Mouse (Mus musculus): ENCODE results near the gene Gm21987. TPM values are rescaled to one million over a fixed set of nuclear protein-coding genes. Genes with fewer than 3 reads are reported as not detected.
"Not testable (repeated sequence)": the region's sequence is repeated elsewhere in the genome, so short reads cannot be mapped to it uniquely, and the experiment has no call there.

Gm21987 gene
- polyA plus RNA-seq, 1 experiment from 2014 or later: not detected

DNA sequence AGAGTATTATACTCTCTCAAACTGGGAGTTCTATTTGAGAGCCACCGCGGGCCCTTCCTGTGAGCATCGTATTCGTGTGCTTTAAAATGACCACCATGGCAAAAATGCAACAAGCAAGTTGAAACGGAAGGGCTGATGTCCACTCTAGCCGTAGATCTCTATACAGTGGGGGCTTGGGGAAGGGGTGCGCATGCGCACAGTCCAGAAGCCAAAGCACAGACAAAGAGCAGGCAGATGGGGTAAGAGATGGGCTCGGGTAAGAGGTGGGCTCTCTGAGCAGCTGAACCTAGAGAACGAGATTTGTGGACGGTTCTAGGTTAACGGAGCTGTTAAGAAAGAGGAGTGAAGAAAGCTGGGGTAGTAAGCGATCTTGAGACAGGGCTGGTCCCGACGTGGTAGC, 22.5 kb upstream of the Gm21987 start:
- H3K27me3 ChIP-seq (replicated peaks): no peaks in the 10 kb centered on the region
- no peaks in the 10 kb centered on the region for H3K36me3 ChIP-seq
- 81% methylated on average over 15 of the region's 15 CpGs for WGBS (ENCODE audit: insufficient replicate concordance)
- ATAC-seq: no peak
- no peak overlapping the region for H3K4me2 ChIP-seq
- H3K4me1 ChIP-seq: no peaks in the 10 kb centered on the region
- no peak overlapping the region for H3K27ac ChIP-seq
- no peak overlapping the region for H3K9ac ChIP-seq
- H3K4me3 ChIP-seq: no peak overlapping the region
- no peaks in the 10 kb centered on the region; the same call in 1 of the 2 replicates for H3K9me3 ChIP-seq (replicated peaks)

DNA sequence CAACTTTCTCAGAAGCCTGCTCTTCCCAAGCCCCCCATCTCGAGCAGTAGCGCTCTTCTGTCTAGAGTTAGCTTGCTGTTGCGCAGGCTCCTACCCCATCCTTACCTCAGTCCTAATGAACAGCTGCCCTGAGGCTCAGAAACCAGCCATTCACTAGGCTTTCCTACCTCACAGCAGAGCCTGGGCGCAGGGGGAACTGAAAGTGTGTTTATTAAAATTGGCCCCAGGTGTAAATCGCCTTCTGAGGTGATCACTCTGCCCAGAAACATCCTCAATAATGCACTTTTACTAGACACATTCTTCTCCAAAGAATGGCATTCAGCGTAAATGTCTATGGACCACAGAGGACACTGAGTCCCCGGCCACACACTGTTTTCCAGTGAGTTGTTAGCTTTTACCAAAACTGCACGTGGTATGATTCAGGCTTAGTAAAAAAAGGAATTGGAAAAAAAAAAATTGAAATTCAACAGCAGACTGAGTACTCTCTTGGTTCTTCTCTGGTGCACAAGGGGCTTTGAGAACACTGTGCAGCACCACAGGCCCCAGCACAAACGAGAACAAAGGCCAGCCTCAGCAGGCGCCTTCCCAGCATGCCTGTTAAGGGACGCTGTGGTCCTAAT, 20.0 kb upstream of the Gm21987 start:
- H3K27me3 ChIP-seq (replicated peaks): no peaks in the 10 kb centered on the region
- H3K36me3 ChIP-seq: no peaks in the 10 kb centered on the region
- 73% methylated on average over 11 of the region's 11 CpGs for WGBS (ENCODE audit: insufficient replicate concordance)
- H3K4me1 ChIP-seq: no peaks in the 10 kb centered on the region
- H3K4me3 ChIP-seq: no peak overlapping the region
- no peak for ATAC-seq
- no peaks in the 10 kb centered on the region; the same call in 1 of the 2 replicates for H3K9me3 ChIP-seq (replicated peaks)
- H3K4me2 ChIP-seq: no peak overlapping the region
- no peak overlapping the region for H3K27ac ChIP-seq
- H3K9ac ChIP-seq: no peak overlapping the region

DNA sequence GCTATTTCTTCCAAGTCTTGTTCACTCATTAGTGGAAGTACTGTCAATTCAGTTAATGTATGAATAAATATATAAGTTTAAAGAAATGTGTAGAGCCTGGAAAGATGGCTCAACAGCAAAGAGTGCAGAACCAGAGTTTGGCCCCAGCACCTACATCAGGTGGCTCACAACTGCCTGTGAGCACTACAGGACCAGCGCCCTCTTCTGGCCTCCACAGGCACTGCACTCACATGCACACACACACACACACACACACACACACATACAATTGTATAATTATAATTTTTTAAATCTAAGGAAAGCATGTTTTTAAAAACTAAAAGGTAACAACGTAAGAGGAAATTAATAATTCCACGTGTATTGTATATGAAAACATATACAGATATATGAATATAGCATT, 17.5 kb upstream of the Gm21987 start:
- H3K27ac ChIP-seq: no peak overlapping the region
- H3K36me3 ChIP-seq: no peaks in the 10 kb centered on the region
- H3K27me3 ChIP-seq (replicated peaks): no peaks in the 10 kb centered on the region
- H3K9me3 ChIP-seq (replicated peaks): no peaks in the 10 kb centered on the region; the same call in 1 of the 2 replicates
- no peak overlapping the region for H3K9ac ChIP-seq
- H3K4me2 ChIP-seq: no peak overlapping the region
- no peak overlapping the region for H3K4me3 ChIP-seq
- H3K4me1 ChIP-seq: 0 out of 2 replicates have a peak, but pooled peaks cover 4% of the 10 kb centered on the region
- no peak for ATAC-seq
- 74% methylated on average over 3 of the region's 3 CpGs for WGBS (ENCODE audit: insufficient replicate concordance)

DNA sequence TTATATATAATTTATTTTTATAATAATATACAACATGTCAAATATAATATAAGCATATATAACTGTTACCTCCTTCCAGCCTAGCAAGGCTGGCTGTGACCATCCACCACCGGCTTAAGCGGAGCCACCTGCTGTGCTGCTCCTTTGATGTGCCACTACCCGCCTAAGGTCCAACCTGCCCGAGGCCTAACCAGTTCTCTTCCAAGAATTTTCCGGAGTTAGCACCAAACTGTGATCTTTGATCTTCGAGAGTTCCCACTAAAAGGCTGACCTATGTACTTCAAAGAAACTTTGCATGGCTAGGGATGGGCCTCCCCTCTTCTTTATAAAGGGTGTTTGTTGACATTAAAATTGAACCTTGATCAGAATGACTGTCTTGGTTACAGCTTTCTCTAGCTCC, 12.4 kb upstream of the Gm21987 start:
- 50% methylated on average over 6 of the region's 6 CpGs for WGBS (ENCODE audit: insufficient replicate concordance)
- no peak overlapping the region for H3K9ac ChIP-seq
- no peak overlapping the region for H3K4me2 ChIP-seq
- H3K4me3 ChIP-seq: no peak overlapping the region
- 0 out of 2 replicates have a peak, but pooled peaks cover 4% of the 10 kb centered on the region for H3K4me1 ChIP-seq
- no peaks in the 10 kb centered on the region for H3K36me3 ChIP-seq
- H3K9me3 ChIP-seq (replicated peaks): no peaks in the 10 kb centered on the region
- ATAC-seq: no peak
- no peaks in the 10 kb centered on the region for H3K27me3 ChIP-seq (replicated peaks)
- no peak overlapping the region for H3K27ac ChIP-seq

DNA sequence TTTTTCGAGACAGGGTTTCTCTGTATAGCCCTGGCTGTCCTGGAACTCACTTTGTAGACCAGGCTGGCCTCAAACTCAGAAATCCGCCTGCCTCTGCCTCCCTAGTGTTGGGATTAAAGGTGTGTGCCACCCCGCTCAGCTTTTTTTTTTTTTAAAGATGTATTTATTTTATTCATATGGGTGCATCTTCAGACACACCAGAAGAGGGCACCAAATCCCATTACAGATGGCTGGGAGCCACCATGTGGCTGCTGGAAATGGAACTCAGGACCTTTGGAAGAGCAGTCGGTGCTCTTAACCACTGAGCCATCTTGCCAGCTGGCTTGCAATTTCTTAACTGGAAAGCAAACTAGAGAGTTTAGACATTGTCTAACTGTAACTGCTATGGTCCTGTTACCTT, 8.8 kb upstream of the Gm21987 start:
- peaks cover 13% of the 10 kb centered on the region for H3K4me1 ChIP-seq
- not testable (repeated sequence) for ATAC-seq; H3K9ac ChIP-seq; H3K4me2 ChIP-seq; H3K27ac ChIP-seq; H3K27me3 ChIP-seq (replicated peaks); H3K36me3 ChIP-seq; H3K9me3 ChIP-seq (replicated peaks); H3K4me3 ChIP-seq
- 66% methylated on average over 4 of the region's 4 CpGs for WGBS (ENCODE audit: insufficient replicate concordance)

DNA sequence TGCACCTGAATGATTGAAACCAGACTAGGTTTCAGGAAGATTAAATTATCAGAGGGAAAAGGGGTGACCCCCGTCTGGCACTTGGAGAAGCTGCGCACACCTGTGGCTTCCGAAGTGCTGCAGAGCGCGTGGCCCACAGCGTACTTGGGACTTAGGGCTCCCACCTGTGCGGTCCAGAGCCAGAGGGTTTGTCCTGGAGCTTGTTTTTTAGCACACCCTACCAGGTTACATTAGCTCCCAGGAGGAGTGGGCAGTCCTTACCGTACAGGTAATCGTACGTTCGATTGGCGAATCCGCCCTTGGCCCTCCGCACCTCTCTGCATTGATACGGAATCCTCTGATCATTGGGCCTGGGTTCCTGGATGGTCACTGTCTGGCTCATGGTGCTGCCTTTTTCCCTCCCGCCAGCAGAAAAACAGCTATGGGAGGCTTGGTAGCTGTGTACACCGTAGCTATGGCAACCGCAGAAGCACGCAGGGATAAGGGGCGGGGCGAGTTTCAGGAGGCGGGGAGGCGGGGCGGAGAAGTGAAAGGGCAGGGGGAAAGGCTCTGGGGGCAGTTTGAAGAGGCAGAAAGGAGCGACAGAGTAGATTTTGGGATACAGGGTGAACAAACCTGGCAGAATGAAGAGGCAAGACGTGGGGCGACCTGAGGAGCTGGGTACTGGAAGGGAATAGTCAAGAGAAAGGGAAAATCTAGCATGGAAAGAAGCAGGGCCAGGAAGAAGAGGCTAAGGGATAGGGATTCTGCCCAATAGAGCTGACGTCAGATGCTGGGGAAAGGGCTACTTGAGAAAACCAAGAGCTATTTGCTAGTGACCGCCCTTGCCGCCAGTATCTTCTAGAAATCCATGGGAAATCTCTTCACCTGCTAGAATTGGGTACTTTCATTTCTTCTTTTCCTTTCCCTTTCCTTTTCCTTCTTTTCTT, 5.2 kb upstream of the Gm21987 start, which contains the start of gene Maats1:
Maats1 (minus strand) TSS at position 748 of the 929 bp plus-strand sequence.
- peak within 1 kb of the TSS; percentile 36 for H3K9ac ChIP-seq
- H3K27ac ChIP-seq: no peak within 1 kb of the TSS
- no peaks in the 10 kb centered on the region for H3K9me3 ChIP-seq (replicated peaks)
- peak within 1 kb of the TSS; percentile 38 for H3K4me3 ChIP-seq
- H3K4me1 ChIP-seq: peaks cover 31% of the 10 kb centered on the region
- H3K27me3 ChIP-seq (replicated peaks): peaks cover 10% of the 10 kb centered on the region
- peak within 1 kb of the TSS; percentile 65 for H3K4me2 ChIP-seq
- no peaks in the 10 kb centered on the region for H3K36me3 ChIP-seq
- 20% methylated on average over 30 of the region's 30 CpGs for WGBS (ENCODE audit: insufficient replicate concordance)
- ATAC-seq: peak; percentile 71

DNA sequence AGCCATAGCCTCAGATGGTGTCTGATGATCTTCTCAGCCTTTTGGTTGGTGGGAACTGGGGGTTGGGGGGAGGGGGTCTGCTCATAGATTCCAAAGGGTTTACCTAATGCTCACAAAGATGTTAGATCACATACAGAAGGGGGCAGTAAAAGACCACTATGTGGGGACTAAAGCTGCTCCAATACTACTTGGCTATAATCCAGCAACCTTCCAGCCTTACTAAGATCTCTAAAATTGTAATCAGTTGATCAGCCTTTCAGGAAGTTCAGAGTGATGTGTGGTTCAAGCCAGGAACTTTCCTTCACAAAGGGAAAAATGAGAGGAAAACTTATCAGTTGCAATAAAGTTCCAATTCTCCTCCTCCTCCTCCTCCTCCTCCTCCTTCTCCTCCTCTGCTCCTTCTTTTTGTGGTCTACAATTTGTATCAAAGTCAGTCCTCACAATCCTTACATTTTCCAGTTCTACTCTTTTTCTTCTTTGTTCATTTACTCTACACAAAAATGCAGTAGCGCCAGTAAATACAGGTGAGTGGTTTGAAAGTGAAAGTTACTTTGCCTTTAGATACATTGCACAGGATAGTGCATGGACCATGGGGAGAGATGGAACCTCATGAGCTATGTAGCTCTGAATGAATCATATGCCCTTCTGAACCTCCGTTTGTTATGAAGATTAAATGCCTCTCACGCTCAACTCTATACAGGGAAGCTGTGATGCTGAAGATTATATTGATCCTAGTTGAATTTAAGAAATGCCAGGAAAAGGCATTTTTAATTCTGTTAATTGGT, 1.7 kb upstream of the Gm21987 start:
- Histone ChIP-seq H3K36me3 (peaks cover 17% of the 10 kb centered on the region), H3K4me3 (no peak overlapping the region), H3K9me3 (replicated peaks) (no peaks in the 10 kb centered on the region), H3K27ac (no peak overlapping the region), H3K9ac (no peak overlapping the region), H3K4me1 (peaks cover 57% of the 10 kb centered on the region), H3K4me2 (no peak overlapping the region), H3K27me3 (replicated peaks) (peaks cover 10% of the 10 kb centered on the region)
- 69% methylated on average over 3 of the region's 3 CpGs for WGBS (ENCODE audit: insufficient replicate concordance)
- ATAC-seq: no peak

DNA sequence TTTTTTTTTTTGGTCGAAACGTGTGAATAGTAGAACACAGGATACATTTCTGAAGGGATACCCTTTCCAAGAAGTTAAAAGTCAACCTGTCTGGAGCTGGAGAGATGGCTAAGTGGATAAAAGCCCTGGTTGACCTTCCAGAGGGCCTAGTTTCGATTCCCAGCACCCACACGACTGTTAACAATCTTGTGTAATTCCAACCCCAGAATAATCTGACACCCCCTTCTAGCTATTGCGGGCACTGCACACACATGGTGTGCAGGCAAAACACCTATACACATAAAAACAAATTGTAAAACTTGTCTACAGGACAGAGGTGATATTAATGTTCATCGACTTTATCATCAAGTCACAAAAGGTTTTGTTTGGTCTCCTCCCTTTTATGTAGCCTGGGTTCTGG, 748 bp downstream of the Gm21987 start:
- Histone ChIP-seq H3K4me1 (peaks cover 70% of the 10 kb centered on the region), H3K27me3 (replicated peaks) (no peaks in the 10 kb centered on the region), H3K9me3 (replicated peaks) (no peaks in the 10 kb centered on the region), H3K27ac (peak overlapping the region; percentile 94), H3K4me3 (peak overlapping the region; percentile 87), H3K9ac (peak overlapping the region; percentile 88), H3K4me2 (peak overlapping the region; percentile 80), H3K36me3 (peaks cover 42% of the 10 kb centered on the region)
- ATAC-seq: no peak
- WGBS (ENCODE audit: insufficient replicate concordance): 31% methylated on average over 6 of the region's 6 CpGs

DNA sequence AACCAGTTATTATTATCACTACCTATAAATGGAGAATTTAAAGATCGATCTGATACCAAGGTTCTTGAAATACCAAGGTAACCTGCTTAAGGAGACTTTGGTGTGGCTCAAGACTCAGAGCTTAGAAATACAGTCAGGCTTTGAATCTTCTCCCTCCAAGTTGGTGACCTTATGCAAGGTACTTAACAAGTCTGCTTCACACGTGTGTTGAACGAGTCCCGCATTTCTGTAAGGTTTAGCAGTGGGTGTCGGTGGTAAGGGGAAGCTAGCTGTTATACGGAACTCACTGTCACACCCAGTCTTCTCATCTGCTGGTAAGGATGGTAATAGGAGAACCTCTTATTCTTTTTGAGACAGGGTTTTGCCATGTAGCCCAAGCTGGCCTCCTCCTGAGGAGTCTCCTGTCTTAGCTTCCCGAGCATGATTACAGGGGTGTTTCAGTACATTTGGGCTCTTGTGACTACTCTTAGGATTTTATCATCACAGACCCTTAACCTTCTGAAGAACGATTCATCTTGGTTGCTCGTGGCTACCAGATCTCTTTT, 1.4 kb downstream of the Gm21987 start:
- H3K36me3 ChIP-seq: peaks cover 45% of the 10 kb centered on the region
- H3K9ac ChIP-seq: peak overlapping the region; percentile 88
- H3K9me3 ChIP-seq (replicated peaks): no peaks in the 10 kb centered on the region
- peak overlapping the region; percentile 87 for H3K4me3 ChIP-seq
- WGBS (ENCODE audit: insufficient replicate concordance): 44% methylated on average over 9 of the region's 9 CpGs
- no peak for ATAC-seq
- peak overlapping the region; percentile 80 for H3K4me2 ChIP-seq
- no peaks in the 10 kb centered on the region for H3K27me3 ChIP-seq (replicated peaks)
- H3K4me1 ChIP-seq: peaks cover 70% of the 10 kb centered on the region
- H3K27ac ChIP-seq: peak overlapping the region; percentile 94

DNA sequence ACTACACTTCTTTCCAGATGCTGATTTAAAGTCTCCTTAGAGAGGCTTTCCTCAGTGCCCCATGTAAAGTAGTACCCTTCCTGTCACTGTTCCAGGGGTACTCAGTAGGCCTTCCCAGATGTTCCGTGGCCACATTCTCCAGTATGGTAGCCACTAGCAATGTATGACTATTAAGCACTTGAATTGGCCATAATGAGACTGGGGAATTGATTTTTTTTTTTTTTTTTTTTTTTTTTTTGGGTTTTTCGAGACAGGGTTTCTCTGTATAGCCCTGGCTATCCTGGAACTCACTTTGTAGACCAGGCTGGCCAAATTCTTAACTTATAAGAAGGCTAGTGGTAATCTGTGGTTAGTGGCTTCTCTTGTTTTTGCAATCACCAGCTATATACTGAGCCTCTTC, 3.0 kb downstream of the Gm21987 start:
- peak overlapping the region; percentile 32; the same call in 1 of the 2 replicates for H3K4me3 ChIP-seq
- WGBS (ENCODE audit: insufficient replicate concordance): 71% methylated on average over 2 of the region's 2 CpGs
- H3K9me3 ChIP-seq (replicated peaks): no peaks in the 10 kb centered on the region
- no peaks in the 10 kb centered on the region for H3K27me3 ChIP-seq (replicated peaks)
- peaks cover 78% of the 10 kb centered on the region for H3K4me1 ChIP-seq
- peak overlapping the region; percentile 90 for H3K27ac ChIP-seq
- H3K9ac ChIP-seq: peak overlapping the region; percentile 61; the same call in 1 of the 2 replicates
- ATAC-seq: no peak
- peak overlapping the region; percentile 80 for H3K4me2 ChIP-seq
- H3K36me3 ChIP-seq: peaks cover 58% of the 10 kb centered on the region

DNA sequence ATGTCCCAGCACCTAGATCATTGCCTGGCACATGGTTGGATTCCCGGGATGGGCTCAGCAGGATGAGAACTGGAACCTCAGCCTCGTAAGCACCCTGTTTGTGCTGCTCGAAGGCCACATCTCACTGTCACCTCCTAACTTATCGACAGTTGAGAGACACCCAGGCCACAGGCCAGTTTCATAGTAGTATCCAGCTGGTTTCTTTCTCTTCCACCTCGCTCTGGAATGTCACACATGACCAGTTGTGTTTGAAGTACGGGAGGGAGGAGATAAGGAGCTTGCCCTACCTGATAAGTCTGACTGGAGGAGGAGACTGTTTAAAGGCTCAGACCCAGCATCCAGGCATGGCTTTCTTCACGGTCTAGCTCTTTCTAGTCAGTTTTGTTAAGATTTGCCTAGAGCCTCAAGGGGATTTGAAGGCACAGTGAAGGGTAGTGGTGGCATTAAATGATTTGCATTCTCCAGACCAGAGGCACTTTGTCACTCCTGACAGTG, 3.6 kb downstream of the Gm21987 start:
- peak; percentile 76 for ATAC-seq
- H3K27ac ChIP-seq: peak overlapping the region; percentile 90
- peak overlapping the region; percentile 61; the same call in 1 of the 2 replicates for H3K9ac ChIP-seq
- peak overlapping the region; percentile 80 for H3K4me2 ChIP-seq
- no peaks in the 10 kb centered on the region for H3K9me3 ChIP-seq (replicated peaks)
- WGBS (ENCODE audit: insufficient replicate concordance): 24% methylated on average over 7 of the region's 7 CpGs
- peak overlapping the region; percentile 32; the same call in 1 of the 2 replicates for H3K4me3 ChIP-seq
- peaks cover 60% of the 10 kb centered on the region for H3K36me3 ChIP-seq
- no peaks in the 10 kb centered on the region for H3K27me3 ChIP-seq (replicated peaks)
- H3K4me1 ChIP-seq: peaks cover 73% of the 10 kb centered on the region
